Mouse (Mus musculus) embryo, embryonic 10 days (tissue): Measurements from ENCODE around the gene Bcl2.

ENCODE experiments used
- DNase-seq: peaks from one replicate; pipeline ENCODE4 v3.0.0-alpha.2; 2015; ENCODE audit warnings: low spot score

The Bcl2 gene

DNA sequence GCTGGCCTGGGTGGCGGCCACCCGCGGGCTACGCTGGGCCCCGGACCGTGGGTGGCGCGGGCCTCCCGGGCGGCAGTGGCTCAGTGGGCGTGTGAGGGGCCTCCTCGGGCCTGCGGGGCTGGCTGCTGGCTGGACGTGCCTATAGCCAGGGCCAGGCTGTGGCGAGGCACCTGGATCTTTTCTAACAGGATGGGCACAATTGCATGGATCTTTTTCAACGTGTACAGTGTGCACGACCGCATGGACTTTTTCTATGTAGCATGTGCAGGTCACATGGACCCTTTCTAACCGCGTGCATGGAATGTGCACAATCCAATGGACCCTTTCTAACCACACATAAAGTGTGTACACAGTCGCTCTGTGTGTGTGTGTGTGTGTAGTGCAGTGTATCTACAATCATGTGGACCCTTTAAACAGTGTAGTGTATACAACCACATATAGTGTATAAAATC lies 482 bp upstream of the Bcl2 start:
- DNase-seq = peak; percentile 42

DNA sequence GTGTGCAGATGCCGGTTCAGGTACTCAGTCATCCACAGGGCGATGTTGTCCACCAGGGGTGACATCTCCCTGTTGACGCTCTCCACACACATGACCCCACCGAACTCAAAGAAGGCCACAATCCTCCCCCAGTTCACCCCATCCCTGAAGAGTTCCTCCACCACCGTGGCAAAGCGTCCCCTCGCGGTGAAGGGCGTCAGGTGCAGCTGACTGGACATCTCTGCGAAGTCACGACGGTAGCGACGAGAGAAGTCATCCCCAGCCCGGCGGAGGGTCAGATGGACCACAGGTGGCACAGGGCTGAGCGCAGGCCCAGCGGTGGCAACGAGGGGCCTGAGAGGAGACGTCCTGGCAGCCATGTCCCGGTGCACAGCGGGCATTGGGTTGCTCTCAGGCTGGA lies 1.7 kb downstream of the Bcl2 start:
- peak; percentile 77 for DNase-seq

DNA sequence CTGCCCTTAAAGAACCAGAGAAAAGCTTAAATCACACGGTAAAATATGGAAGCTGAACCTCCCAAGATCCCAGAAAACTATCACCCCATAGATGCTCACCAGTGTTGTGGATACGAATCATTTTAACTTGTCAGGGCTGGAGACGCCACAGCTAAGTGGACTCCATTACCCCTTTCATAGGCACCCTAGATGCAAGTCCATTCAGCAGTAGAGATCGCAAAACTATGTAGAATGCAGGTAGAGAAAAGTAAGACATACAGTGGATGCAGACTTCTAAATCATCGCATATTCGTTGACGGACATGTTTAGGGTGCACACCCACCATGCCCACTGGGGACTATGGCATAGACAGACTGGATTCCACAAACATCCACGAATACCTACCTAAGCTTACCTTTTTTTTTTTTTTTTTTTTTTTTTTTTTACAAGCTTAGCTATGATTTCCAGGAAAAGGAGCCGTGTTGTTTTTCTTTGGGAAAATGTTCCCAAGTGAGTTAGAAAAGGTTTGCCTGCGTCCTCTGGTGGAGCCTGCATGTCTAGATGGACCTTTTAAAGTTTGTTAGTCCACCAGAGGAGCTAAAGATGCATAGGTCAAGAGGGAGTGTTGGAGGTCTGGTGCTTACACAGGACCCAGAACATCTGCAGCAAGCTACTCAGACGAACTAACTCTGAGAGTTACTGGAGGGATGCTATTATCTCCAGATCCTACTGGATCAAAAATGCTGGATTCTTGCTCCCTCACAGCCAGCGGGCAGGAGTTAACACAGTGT lies 2.5 kb downstream of the Bcl2 start:
- no peak for DNase-seq

GRCm38 (mm10) chr1:106710202-106710601 lies 3.9 kb downstream of the Bcl2 start:
- DNase-seq = no peak

DNA sequence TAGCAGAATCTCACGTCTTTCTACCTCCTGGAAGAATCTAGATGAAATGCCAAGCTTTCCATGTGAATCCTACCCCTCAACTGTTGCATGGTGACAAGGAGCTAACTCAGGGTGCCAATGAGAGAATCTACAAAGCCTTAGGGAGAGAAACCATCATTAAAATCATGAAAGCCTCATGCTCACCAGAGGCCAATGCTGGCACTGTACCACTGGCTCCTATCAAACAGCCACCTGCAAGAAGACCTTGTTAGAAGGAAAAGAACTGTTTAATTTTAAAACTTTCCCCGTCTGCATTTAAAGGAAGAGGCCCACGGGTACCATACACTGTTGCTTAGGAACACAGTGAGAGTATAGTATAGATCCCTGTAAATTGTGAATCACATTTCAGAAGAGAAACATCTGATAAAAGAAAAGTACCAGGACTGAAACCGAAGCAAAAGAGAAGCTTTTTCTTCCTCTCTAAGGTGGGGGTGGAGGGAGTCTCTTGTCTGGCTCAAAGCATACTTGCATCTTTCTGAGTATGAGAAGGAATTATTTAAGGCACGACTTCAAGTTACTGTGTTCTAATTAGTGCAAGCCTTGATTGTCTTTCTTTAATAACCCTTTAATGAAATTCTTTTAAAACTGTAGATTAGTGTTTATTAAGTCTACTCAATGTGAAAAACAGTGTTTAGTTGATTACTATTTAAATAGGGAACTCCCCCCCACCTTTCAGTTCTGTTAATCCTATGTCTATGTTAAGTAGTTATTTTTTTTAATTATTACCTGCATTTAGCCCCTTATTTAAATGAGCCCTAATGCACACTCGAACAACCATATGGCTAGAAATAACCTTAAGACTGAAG lies 6.8 kb downstream of the Bcl2 start:
- DNase-seq = no peak

GRCm38 (mm10) chr1:106703183-106703582 lies 10.9 kb downstream of the Bcl2 start:
- no peak for DNase-seq

GRCm38 (mm10) chr1:106702471-106703175 lies 11.5 kb downstream of the Bcl2 start:
- DNase-seq = peak; percentile 23

DNA sequence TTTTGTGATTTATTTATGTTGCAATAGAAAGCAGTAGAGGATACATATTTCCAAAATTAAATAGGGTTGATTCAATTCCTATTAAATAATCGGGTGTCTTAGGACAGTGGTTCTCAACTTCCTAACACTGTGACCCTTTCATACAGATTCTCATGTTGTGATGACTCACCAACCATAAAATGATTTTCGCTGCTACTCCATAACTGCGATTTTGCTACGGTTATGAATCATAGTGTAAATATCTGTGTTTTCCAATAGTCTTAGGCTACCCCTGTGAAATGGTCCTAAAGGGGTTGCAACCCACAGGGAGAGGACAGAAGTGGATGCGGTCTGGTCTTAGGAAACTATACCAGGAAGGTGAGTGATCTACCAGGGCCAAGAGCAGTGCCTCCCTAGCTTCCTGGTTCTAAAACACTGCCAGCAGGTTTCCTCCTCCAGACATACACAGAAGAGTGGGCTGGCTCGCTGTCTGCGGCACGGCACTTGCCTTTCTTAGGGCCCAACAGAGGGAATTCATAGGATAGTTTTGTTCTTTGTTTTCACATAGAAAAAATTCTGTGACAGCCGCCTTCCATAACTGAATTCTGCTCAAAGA lies 13.5 kb downstream of the Bcl2 start:
- DNase-seq = no peak

DNA sequence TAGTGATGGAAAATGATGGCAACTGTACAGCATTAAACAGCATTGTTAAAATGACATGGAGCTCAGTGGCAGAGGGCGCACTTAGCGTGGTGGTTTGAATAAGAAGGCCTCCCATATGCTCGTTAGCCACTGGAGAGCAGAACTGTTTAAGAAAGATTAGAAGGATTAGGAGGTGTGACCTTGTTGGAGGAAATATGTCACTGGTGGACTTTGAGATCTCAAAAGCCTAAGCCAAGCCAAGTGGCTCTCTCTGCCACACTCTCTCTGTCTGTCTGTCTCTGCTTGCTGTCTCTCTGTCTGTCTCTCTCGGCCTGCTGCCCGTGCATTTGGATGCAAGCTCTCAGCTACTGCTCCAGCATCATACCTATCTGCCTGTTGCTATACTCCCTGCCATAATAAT lies 17.6 kb downstream of the Bcl2 start:
- DNase-seq = no peak

DNA sequence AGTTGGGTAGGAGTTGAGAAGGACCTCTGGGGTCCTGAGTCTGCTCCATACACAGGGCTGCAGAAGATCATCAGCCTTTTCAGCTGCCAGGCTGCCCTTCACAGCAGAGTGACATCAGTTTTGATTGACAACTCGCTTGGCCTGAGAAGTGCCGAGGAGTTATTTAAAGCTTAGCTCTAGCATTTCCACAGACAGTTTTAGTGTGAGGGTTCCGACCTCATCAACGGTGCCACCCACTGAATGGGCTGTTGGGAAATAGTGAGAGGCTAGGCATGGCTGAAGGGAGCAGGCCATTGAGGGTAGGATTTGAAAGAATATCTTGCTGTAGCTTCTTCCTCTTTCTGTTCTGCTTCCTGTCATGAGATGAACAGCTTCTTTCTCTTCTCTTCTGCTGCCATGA lies 18.4 kb downstream of the Bcl2 start:
- no peak for DNase-seq

DNA sequence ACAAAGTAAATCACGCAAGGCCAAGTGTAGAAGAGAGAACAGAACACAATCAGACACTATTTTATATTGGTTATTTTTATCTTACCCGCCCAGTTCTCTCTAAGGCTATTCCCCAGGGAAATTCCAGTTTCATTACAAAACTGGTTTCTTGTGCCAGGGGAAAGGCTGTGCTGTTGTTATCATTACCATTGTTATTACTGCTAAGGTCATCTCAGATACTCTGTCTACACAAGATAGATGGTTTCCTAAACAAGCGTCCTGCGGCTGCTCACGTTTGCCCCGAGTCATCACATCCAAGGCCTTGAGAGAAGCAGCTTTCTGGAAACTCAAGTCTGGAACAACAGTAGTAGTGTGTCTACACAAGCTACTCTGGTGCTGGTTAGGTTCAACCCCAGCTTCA lies 19.8 kb downstream of the Bcl2 start:
- DNase-seq = no peak

- no peak for DNase-seq
Measured at GRCm38 (mm10) chr1:106692599-106692998, 21.5 kb downstream of the Bcl2 start.

DNA sequence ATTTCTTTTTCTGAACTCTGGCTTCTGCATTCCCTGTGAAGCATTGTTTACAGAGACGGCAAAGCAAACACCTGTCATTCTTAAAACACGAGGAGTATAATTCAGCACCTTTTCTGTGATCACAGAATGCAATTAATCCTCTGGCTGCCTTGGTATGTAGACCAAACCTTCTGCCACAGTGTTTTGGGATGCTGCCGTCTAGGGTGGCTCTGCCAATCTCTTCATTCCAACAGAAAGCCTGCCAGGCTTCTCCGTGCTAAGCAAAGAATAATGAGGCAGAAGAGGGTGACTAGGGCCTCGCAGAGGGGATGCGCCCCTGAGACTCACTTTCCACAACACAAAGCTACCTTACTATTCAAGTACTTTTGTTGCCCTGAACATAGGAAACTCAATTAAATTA lies 23.2 kb downstream of the Bcl2 start:
- DNase-seq = no peak

DNA sequence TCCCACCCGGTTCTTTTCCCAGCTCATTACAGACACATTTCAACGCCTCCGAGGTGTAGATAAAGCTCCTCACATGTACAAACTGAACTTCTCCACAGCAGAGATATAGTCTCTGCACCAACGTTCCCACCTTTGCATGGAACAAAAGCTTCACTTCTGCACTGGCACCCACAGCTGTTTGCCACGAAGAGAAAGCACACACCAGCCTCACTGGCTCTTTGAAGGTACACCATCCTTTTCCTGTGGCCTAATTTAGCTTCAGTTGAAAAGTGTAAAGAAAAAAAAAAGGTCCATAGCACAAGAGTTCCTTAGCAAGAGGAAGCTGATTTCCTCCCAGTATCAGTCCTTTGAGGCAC lies 25.9 kb downstream of the Bcl2 start:
- no peak for DNase-seq

DNA sequence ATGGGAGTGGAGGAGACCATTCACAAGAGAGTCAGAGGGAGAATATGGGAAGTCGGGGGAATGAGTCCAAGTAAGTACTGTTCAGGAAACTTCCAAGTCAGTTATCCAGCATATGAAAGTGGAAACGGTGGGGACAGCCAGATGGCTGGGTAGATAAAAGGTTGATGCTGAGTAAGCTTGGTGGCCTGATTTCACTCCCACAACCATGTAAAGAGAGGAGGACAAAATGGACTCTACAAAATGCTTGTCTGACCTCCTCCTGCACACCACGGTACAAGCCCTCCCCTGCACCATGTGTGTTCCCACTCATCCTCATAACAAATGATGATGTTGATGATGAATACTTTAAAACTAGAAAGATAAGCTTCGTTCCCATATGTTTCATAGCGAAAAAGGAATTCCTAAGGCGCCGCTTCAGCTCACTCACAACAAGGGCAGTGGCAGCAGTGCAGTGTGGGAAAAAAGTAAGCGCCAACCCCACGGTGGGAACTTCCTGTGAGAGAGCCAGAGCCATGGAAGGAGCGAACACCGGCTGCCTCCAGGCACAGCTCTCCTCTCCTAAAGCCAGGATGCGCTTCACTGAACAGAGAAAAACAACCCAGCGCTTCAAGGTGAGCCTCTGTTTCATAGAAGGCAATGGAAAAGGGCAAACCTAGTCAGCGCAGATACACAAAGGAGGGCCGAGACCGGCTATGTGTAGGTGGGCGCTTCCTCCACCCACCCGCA lies 26.5 kb downstream of the Bcl2 start:
- no peak for DNase-seq

- DNase-seq = no peak
Measured at GRCm38 (mm10) chr1:106685702-106686101, 28.4 kb downstream of the Bcl2 start.

- DNase-seq = no peak
Measured at GRCm38 (mm10) chr1:106684546-106684945, 29.5 kb downstream of the Bcl2 start.

GRCm38 (mm10) chr1:106682829-106683228 lies 31.2 kb downstream of the Bcl2 start:
- no peak for DNase-seq

- no peak for DNase-seq
Measured at GRCm38 (mm10) chr1:106679800-106680515, 34.1 kb downstream of the Bcl2 start.

DNA sequence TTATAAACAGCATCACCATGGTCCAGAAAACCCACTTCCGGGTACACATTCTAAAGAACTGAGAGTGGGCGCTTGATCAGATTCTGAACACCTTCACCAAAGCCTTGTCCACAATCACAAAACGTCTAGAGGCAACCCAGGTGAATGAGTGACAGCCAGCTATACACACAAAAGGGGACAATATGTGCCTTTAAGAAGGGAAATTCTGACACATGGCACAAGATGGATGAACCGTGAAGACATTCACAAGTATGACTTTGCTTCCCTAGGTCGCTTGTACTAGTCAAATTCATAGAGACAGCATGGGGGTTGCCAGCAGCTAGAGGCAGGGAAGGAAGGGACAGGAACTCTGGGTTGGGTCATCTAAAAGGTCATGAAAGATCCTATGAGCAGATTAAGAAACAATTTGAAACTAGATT lies 36.0 kb downstream of the Bcl2 start:
- no peak for DNase-seq
